Mouse (Mus musculus) E14TG2a.4 (cell line): ENCODE data around the gene Cntnap5c.

Experiments used
- CTCF ChIP-seq: conservative IDR thresholded peaks from 2 replicates; pipeline ENCODE4 v1.5.1; 2014; ENCODE audit warnings: low read length
- NANOG ChIP-seq: IDR thresholded peaks from 2 replicates; pipeline ENCODE4 v1.6.1; 2014; ENCODE audit warnings: borderline replicate concordance, low read length, mixed read lengths
- POU5F1 ChIP-seq: IDR thresholded peaks from 2 replicates; pipeline ENCODE4 v1.6.1; 2014; ENCODE audit warnings: low read length, borderline replicate concordance

GRCm38 (mm10) chr17:57801180-57801579 lies 31.8 kb downstream of the Cntnap5c start:
- no peak for TF ChIP-seq CTCF
- no peak for TF ChIP-seq NANOG
- no peak for TF ChIP-seq POU5F1
